30 mouse cellular contexts compared by ENCODE assay signal in genomic region chr15:85469401-85469800, GRCm38 (mm10). TPM values are rescaled to one million over a fixed set of nuclear protein-coding genes. Genes with fewer than 3 reads are reported as not detected.
DNase-seq lines count a peak whose midpoint lies in the region; ATAC-seq lines count a peak whose summit lies in the region.
"Had no signal": no experiment of that assay in that cellular context is flagged by ENCODE, and none has a peak within 500 bp of the region (broad histone marks: within the 10 kb centered on the region; RNA-seq: fewer than 3 reads in every experiment).

No protein-coding gene starts in this region.

- H3K9me3 ChIP-seq in hindbrain, embryonic 10.5 days, result no peaks in the 10 kb centered on the region
- no peaks in the 10 kb centered on the region for H3K9me3 ChIP-seq in hindbrain, embryonic 14.5 days (ENCODE audit: control insufficient read depth, low read length)
- H3K9me3 ChIP-seq in kidney, embryonic 16.5 days (ENCODE audit: low read length), result no peaks in the 10 kb centered on the region
- H3K9me3 ChIP-seq in liver, embryonic 15.5 days (replicated peaks), result no peaks in the 10 kb centered on the region
- H3K9me3 ChIP-seq: embryonic facial prominence, embryonic 10.5 days; forebrain, embryonic 13.5 days; heart, embryonic 15.5 days; limb, embryonic 10.5 days; neural tube, embryonic 15.5 days had no signal

- WGBS in hindbrain, embryonic 10.5 days, result 88% methylated on average over 6 of the region's 6 CpGs
- WGBS in hindbrain, embryonic 14.5 days, result 84% methylated on average over 6 of the region's 6 CpGs
- 61% methylated on average over 6 of the region's 6 CpGs for WGBS in kidney, embryonic 16.5 days
- WGBS in liver, embryonic 15.5 days (ENCODE audit: insufficient replicate concordance), result 61% methylated on average over 6 of the region's 6 CpGs

- no peak overlapping the region for H3K4me2 ChIP-seq in hindbrain, embryonic 14.5 days (replicated peaks)
- H3K4me2 ChIP-seq in kidney, embryonic 16.5 days (replicated peaks; ENCODE audit: low read depth, low read length), result 0 out of 2 replicates have a peak overlapping the region, but pooled peaks have one; percentile 3
- no peak overlapping the region for H3K4me2 ChIP-seq in liver, embryonic 15.5 days
- H3K4me2 ChIP-seq: forebrain, embryonic 13.5 days; heart, embryonic 15.5 days; neural tube, embryonic 15.5 days had no signal

- peaks cover 26% of the 10 kb centered on the region for H3K4me1 ChIP-seq in hindbrain, embryonic 10.5 days (replicated peaks)
- H3K4me1 ChIP-seq in hindbrain, embryonic 14.5 days (replicated peaks; ENCODE audit: control insufficient read depth, insufficient read depth, low read length), result peaks cover 2% of the 10 kb centered on the region; the same call in 1 of the 2 replicates
- H3K4me1 ChIP-seq in kidney, embryonic 16.5 days (ENCODE audit: insufficient read depth, low read length), result peaks cover 7% of the 10 kb centered on the region; the same call in 1 of the 2 replicates
- no peaks in the 10 kb centered on the region for H3K4me1 ChIP-seq in liver, embryonic 15.5 days (replicated peaks)
- H3K4me1 ChIP-seq: embryonic facial prominence, embryonic 10.5 days; heart, embryonic 15.5 days; limb, embryonic 10.5 days had no signal

- ATAC-seq in hindbrain, embryonic 14.5 days (ENCODE audit: low FRiP score), result no peak
- peak; percentile 73 for ATAC-seq in kidney, embryonic 16.5 days (ENCODE audit: low FRiP score, low TSS enrichment)
- ATAC-seq in liver, embryonic 15.5 days (ENCODE audit: insufficient read depth), result peak; percentile 67
- no peak for ATAC-seq in megakaryocyte progenitor cell, adult 5-6 weeks (replicated peaks; ENCODE audit: poor library complexity)
- ATAC-seq: forebrain, embryonic 13.5 days had no signal

- no peak overlapping the region for H3K4me3 ChIP-seq in hindbrain, embryonic 10.5 days
- H3K4me3 ChIP-seq in hindbrain, embryonic 14.5 days (replicated peaks; ENCODE audit: low read length), result no peak overlapping the region
- no peak overlapping the region for H3K4me3 ChIP-seq in kidney, embryonic 16.5 days (ENCODE audit: low read length)
- no peak overlapping the region for H3K4me3 ChIP-seq in liver, embryonic 15.5 days (replicated peaks)
- H3K4me3 ChIP-seq: embryonic facial prominence, embryonic 10.5 days; forebrain, embryonic 13.5 days; heart, adult 2 months; heart, embryonic 15.5 days; limb, embryonic 10.5 days; neural tube, embryonic 15.5 days had no signal

- H3K27ac ChIP-seq in hindbrain, embryonic 10.5 days, result peak overlapping the region; percentile 59; the same call in 1 of the 2 replicates
- H3K27ac ChIP-seq in hindbrain, embryonic 14.5 days, result no peak overlapping the region
- peak overlapping the region; percentile 69 for H3K27ac ChIP-seq in kidney, embryonic 16.5 days (ENCODE audit: low read length)
- 0 out of 2 replicates have a peak overlapping the region, but pooled peaks have one; percentile 35 for H3K27ac ChIP-seq in liver, embryonic 15.5 days (replicated peaks)
- H3K27ac ChIP-seq: embryonic facial prominence, embryonic 10.5 days; forebrain, embryonic 13.5 days; heart, adult 2 months; heart, embryonic 15.5 days; limb, embryonic 10.5 days; neural tube, embryonic 15.5 days had no signal

- H3K36me3 ChIP-seq in hindbrain, embryonic 10.5 days, result peaks cover 65% of the 10 kb centered on the region
- H3K36me3 ChIP-seq in hindbrain, embryonic 14.5 days (replicated peaks; ENCODE audit: control insufficient read depth, insufficient read depth), result peaks cover 47% of the 10 kb centered on the region
- H3K36me3 ChIP-seq in kidney, embryonic 16.5 days (ENCODE audit: insufficient read depth, low read length), result peaks cover 17% of the 10 kb centered on the region; the same call in 1 of the 2 replicates
- H3K36me3 ChIP-seq in liver, embryonic 15.5 days (replicated peaks), result peaks cover 10% of the 10 kb centered on the region; the same call in 1 of the 2 replicates

- H3K27me3 ChIP-seq in hindbrain, embryonic 10.5 days (ENCODE audit: insufficient read depth, poor library complexity, severe bottlenecking), result peaks cover 12% of the 10 kb centered on the region
- H3K27me3 ChIP-seq in hindbrain, embryonic 14.5 days (ENCODE audit: control insufficient read depth, insufficient read depth, low read length), result no peaks in the 10 kb centered on the region
- H3K27me3 ChIP-seq in kidney, embryonic 16.5 days (ENCODE audit: insufficient read depth, low read length), result no peaks in the 10 kb centered on the region
- H3K27me3 ChIP-seq in liver, embryonic 15.5 days, result no peaks in the 10 kb centered on the region
- H3K27me3 ChIP-seq: CH12.LX; heart, embryonic 15.5 days; neural tube, embryonic 15.5 days had no signal

- no peak overlapping the region for H3K9ac ChIP-seq in hindbrain, embryonic 14.5 days
- H3K9ac ChIP-seq in kidney, embryonic 16.5 days (replicated peaks; ENCODE audit: low read length), result no peak overlapping the region; the same call in 1 of the 2 replicates
- H3K9ac ChIP-seq in liver, embryonic 15.5 days, result no peak overlapping the region
- H3K9ac ChIP-seq: forebrain, embryonic 13.5 days; heart, embryonic 15.5 days; neural tube, embryonic 15.5 days had no signal

- no peak for DNase-seq in hindbrain, embryonic 10.5 days (ENCODE audit: low spot score)
- no peak for DNase-seq in hindbrain, embryonic 14.5 days (ENCODE audit: low spot score)
- peak; percentile 55 for DNase-seq in kidney, adult 18-20 months
- no peak for DNase-seq in right cerebral cortex, adult 2 months (ENCODE audit: low spot score in 2 of 2)
- no peak for DNase-seq in cerebellum, postnatal 10 days
- DNase-seq: adrenal gland, postnatal 36 days; cerebellum, adult 18-20 months; gastrocnemius, postnatal 14 days; heart, adult 2 months; layer of hippocampus, adult 9-11 months; lung, adult 2 months; lung, postnatal 4 days; midbrain, embryonic 14.5 days; right cerebral cortex, postnatal 25 days; thymus, postnatal 4 days had no signal

RNA-seq across cellular contexts. Expression of gene 7530416G11Rik, which starts 33.6 kb away (rescaled TPM):
- not detected in 2 replicates for polyA plus RNA-seq in hindbrain, embryonic 10.5 days (2016; fragmentation: Nextera tagmentation; extraction: Ambion mirVana)
- not detected in 2 replicates for polyA plus RNA-seq in hindbrain, embryonic 14.5 days (2014; fragmentation: Nextera tagmentation; extraction: Ambion mirVana)
- not detected in 2 replicates for polyA plus RNA-seq in kidney, embryonic 16.5 days (2015; fragmentation: Nextera tagmentation; extraction: Ambion mirVana)
- polyA plus RNA-seq in liver, embryonic 15.5 days (2015; fragmentation: Nextera tagmentation; extraction: Ambion mirVana), result not detected in 2 replicates
- total RNA-seq in megakaryocyte progenitor cell, adult 5-6 weeks (2015), result not detected in 2 replicates
- total RNA-seq in megakaryocyte progenitor cell, adult 5-6 weeks (2017), result not detected in 2 replicates
- total RNA-seq: adrenal gland, postnatal 36 days; CH12.LX; gastrocnemius, postnatal 14 days; heart, adult 2 months; hematopoietic stem cell, adult 5-6 weeks; left cerebral cortex, adult 8-10 months; MEL had no signal
- polyA plus RNA-seq: embryonic facial prominence, embryonic 10.5 days; forebrain, embryonic 13.5 days; frontal cortex, adult 2 months; heart, adult 2 months; heart, embryonic 15.5 days; limb, embryonic 10.5 days; lung, adult 2 months; midbrain, embryonic 14.5 days; neural tube, embryonic 15.5 days; spleen, adult 2 months; stomach, embryonic 14.5 days had no signal

Comparison
In these comparisons a context has a peak if more than half of its experiments do, and no peak if none do; other contexts are left out.
1. ATAC-seq: peak in kidney, embryonic 16.5 days (single experiment) and liver, embryonic 15.5 days (single experiment); none in hindbrain, embryonic 14.5 days (single experiment) and megakaryocyte progenitor cell, adult 5-6 weeks (single experiment).